Mouse (Mus musculus) limb, embryonic 15.5 days (tissue): Measurements from ENCODE around the gene Gzmm. TPM values are rescaled to one million over a fixed set of nuclear protein-coding genes. Genes with fewer than 3 reads are reported as not detected.

Experiments
- ATAC-seq: fragments of 200-750 bp; cut with Nextera tagmentation; 2 replicates; pipeline ENCODE4 v1.8.0; 2017; ENCODE audit warnings: low read depth, moderate TSS enrichment; ENCODE audit not compliant: insufficient number of reproducible peaks, low FRiP score, low TSS enrichment
- H3K27ac ChIP-seq: fragments of 300-500 bp; sonication (generic); 2 replicates; pipeline ENCODE4 v1.5.1; 2015; ENCODE audit warnings: moderate library complexity, mild to moderate bottlenecking, inconsistent platforms
- H3K27me3 ChIP-seq: fragments of 300-500 bp; sonication (generic); 2 replicates; pipeline ENCODE4 v1.6.1; 2015; ENCODE audit warnings: inconsistent platforms
- H3K36me3 ChIP-seq: fragments of 300-500 bp; sonication (generic); 2 replicates; pipeline ENCODE4 v1.6.1; 2015; ENCODE audit warnings: inconsistent platforms
- H3K4me1 ChIP-seq: fragments of 300-500 bp; sonication (generic); 2 replicates; pipeline ENCODE4 v1.6.1; 2015; ENCODE audit warnings: inconsistent platforms
- H3K4me2 ChIP-seq: fragments of 300-500 bp; sonication (generic); 2 replicates; pipeline ENCODE4 v1.6.1; 2015; ENCODE audit warnings: mild to moderate bottlenecking, inconsistent platforms
- H3K4me3 ChIP-seq: fragments of 300-500 bp; sonication (generic); 2 replicates; pipeline ENCODE4 v1.5.1; 2015; ENCODE audit warnings: mild to moderate bottlenecking, inconsistent platforms
- H3K9ac ChIP-seq: fragments of 300-500 bp; sonication (generic); 2 replicates; pipeline ENCODE4 v1.6.1; 2015; ENCODE audit warnings: inconsistent platforms
- H3K9me3 ChIP-seq: fragments of 300-500 bp; sonication (generic); 2 replicates; pipeline ENCODE4 v1.6.1; 2016; ENCODE audit warnings: inconsistent platforms
- WGBS: fragments of 180-500 bp; shearing (Covaris S2); methylation state at CpG from one replicate; pipeline ENCODE4 v1.1.7; 2015; 5-methylcytosine and 5-hydroxymethylcytosine counted together
- polyA plus RNA-seq: library from polyadenylated mRNA; unstranded; fragments of >200 nt; fragmentation: Nextera tagmentation; extraction: Ambion mirVana; gene quantifications from 2 replicates; pipeline ENCODE4 v1.2.1, GENCODE M21; 2015

Gzmm gene
- polyA plus RNA-seq, 1 experiment from 2014 or later = 0.86 TPM

DNA sequence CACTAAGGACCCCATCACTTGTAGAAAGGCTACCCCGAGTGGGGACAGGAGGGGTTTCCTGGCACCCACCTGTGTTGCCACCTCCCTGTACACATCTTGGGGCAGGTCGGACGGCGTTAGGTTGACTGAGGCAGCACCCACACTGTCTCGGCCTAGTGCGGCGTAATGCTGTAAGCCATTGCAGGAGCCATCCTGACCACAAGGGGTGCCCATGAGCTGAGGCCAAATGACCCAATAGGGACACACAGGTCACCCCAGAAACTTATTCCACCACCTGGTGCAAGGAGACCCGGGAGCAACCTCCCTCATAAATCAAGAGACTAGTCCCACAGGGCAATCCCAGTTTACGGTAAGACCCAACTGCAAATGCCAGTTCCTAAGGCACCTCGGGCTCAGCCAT, 49.4 kb downstream of the Gzmm start:
- Histone ChIP-seq H3K27me3 (peaks cover 20% of the 10 kb centered on the region), H3K9me3 (peaks cover 30% of the 10 kb centered on the region), H3K4me3 (no peak overlapping the region), H3K9ac (no peak overlapping the region), H3K36me3 (peaks cover 97% of the 10 kb centered on the region), H3K27ac (no peak overlapping the region), H3K4me2 (no peak overlapping the region), H3K4me1 (0 out of 2 replicates have a peak, but pooled peaks cover 5% of the 10 kb centered on the region)
- ATAC-seq = no peak
- WGBS = 87% methylated on average over 10 of the region's 10 CpGs

DNA sequence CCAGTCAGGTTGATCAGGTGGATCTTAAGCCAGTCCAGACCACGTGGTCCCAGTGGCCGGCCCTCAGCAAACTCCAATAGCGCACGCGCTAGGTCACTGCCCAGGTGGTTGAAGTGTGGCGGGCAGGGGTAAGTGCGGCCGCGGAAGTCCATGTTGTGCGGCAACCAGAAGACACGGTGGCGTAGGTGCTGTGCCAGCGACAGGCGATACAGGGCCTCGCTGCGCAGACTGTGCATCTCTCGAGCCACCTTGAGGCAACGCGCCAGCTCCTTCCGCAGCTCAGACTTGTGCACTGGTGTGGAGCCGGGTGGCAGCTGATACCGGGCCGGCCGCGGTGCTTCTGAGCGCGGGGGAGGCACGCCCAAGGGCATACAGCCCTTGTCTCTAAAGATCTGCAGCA, 50.4 kb downstream of the Gzmm start:
- WGBS = 97% methylated on average over 28 of the region's 28 CpGs
- no peak for ATAC-seq
- peaks cover 30% of the 10 kb centered on the region for H3K9me3 ChIP-seq
- no peak overlapping the region for H3K4me2 ChIP-seq
- no peak overlapping the region for H3K27ac ChIP-seq
- 0 out of 2 replicates have a peak, but pooled peaks cover 5% of the 10 kb centered on the region for H3K4me1 ChIP-seq
- peaks cover 20% of the 10 kb centered on the region for H3K27me3 ChIP-seq
- H3K9ac ChIP-seq = no peak overlapping the region
- no peak overlapping the region for H3K4me3 ChIP-seq
- peaks cover 99% of the 10 kb centered on the region for H3K36me3 ChIP-seq

DNA sequence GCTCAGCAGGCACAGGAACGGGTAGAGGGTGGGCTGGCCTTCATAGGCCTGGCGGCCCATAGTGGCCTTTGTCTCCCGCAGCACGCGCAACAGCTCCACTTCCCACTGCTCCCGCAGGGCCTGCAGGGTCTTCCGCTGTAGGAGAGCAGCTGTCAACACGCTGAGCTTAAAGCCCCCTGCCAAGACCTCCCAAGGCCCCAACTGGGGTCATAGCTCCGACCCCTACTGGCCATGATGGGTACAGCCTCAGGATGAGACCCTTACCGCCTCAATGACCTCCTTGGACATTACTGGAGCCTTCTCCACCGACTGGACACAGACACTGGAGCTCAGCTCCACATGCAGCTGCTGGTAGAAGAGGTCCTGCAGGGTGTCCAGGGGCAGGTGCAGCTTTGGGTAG, 52.0 kb downstream of the Gzmm start:
- H3K9me3 ChIP-seq = peaks cover 30% of the 10 kb centered on the region
- no peak for ATAC-seq
- H3K4me2 ChIP-seq = no peak overlapping the region
- 82% methylated on average over 11 of the region's 11 CpGs for WGBS
- no peak overlapping the region for H3K4me3 ChIP-seq
- H3K4me1 ChIP-seq = peaks cover 6% of the 10 kb centered on the region
- H3K36me3 ChIP-seq = peaks cover 87% of the 10 kb centered on the region
- H3K27ac ChIP-seq = no peak overlapping the region
- H3K27me3 ChIP-seq = peaks cover 9% of the 10 kb centered on the region; the same call in 1 of the 2 replicates
- H3K9ac ChIP-seq = no peak overlapping the region

DNA sequence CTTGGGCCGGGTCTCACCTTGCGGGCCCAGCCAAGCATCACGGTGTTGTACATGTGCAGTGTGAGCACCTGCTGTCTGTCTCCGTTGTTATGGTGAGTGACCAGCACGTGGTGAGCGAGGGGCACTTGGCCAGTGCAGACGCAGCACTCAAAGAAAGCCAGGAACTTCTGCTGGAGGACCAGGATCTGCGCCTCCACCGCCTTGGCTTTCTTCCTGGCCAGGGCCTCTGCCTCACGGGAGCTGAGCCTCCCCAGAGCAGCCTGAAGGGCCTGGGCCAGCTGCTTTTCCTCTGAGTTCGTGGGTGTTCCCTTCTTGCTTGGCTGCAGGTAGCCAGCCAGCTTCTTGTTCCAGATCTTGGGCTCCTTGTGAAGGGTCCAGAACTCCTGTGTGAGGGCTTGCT, 54.3 kb downstream of the Gzmm start:
- ATAC-seq = no peak

DNA sequence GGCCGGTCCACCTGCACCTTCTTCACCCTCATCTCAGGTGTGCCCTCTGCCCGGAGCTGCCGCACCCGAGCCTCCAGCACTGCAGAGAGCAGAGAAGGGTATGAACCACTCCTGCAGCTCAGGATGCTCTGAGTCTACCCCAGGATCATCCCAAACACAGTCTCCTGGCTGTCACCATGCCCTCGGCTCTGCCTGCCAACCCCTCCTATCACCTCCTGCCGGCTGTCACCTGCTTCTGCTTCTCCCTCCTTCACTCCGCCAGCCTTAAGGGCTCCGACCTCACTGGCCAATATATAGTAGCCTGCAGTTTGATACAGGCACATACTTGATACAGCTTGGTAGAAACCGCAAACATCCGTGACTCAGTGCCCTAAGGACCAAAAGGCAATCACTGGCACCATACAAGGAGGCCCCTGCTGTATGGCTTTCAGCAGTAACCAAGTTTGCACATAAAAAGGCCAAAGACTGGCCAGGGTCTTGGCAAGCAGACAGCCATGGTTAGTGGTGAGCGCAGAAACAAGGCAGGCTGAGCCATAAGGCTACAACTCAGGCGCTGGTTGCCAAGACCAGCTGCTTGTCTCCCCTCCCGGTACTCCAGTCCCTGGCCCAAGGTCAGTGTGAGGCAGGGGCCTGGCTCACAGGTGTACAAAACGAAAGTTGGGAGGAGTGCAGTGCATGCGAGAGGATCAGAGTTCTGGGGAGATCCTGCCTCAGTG, 55.0 kb downstream of the Gzmm start:
- H3K27me3 ChIP-seq = no peaks in the 10 kb centered on the region
- whole genome bisulfite sequencing = 91% methylated on average over 15 of the region's 15 CpGs
- no peak overlapping the region for H3K27ac ChIP-seq
- no peak for ATAC-seq
- peaks cover 10% of the 10 kb centered on the region for H3K4me1 ChIP-seq
- no peak overlapping the region for H3K9ac ChIP-seq
- H3K4me2 ChIP-seq = no peak overlapping the region
- H3K4me3 ChIP-seq = no peak overlapping the region
- peaks cover 58% of the 10 kb centered on the region for H3K36me3 ChIP-seq
- peaks cover 15% of the 10 kb centered on the region for H3K9me3 ChIP-seq

More for the DNA sequence above, 54.3 kb downstream of the Gzmm start:
- Histone ChIP-seq H3K9me3 (peaks cover 22% of the 10 kb centered on the region), H3K27me3 (no peaks in the 10 kb centered on the region), H3K4me3 (no peak overlapping the region), H3K36me3 (peaks cover 64% of the 10 kb centered on the region), H3K4me1 (peaks cover 10% of the 10 kb centered on the region), H3K4me2 (no peak overlapping the region), H3K9ac (no peak overlapping the region), H3K27ac (no peak overlapping the region)
- 91% methylated on average over 11 of the region's 11 CpGs for whole genome bisulfite sequencing

Other genes with a start within 250 kb of the Gzmm start
- not detected in 2 replicates for gene Vmn2r83, start 220.3 kb upstream of the Gzmm start, polyA plus RNA-seq
- gene Plpp2, start 155.2 kb upstream of the Gzmm start, polyA plus RNA-seq = 25.5 and 28.3 TPM in 2 replicates
- gene Mier2, start 133.8 kb upstream of the Gzmm start, polyA plus RNA-seq = 65.5 and 66.4 TPM in 2 replicates
- not detected in 2 replicates for gene Theg, start 101.7 kb upstream of the Gzmm start, polyA plus RNA-seq
- not detected in 2 replicates for gene C2cd4c, start 75.0 kb upstream of the Gzmm start, polyA plus RNA-seq
- gene Shc2, start 51.1 kb upstream of the Gzmm start, polyA plus RNA-seq = 7.8 and 10.1 TPM in 2 replicates
- 0.12 TPM in 1 of 2 replicates, not detected in the other for gene Odf3l2, start 43.3 kb upstream of the Gzmm start, polyA plus RNA-seq
- gene Madcam1, start 24.5 kb upstream of the Gzmm start, polyA plus RNA-seq = 5.4 and 5.8 TPM in 2 replicates
- 54.6 and 58.9 TPM in 2 replicates for gene Tpgs1, start 19.7 kb upstream of the Gzmm start, polyA plus RNA-seq
- 100 and 110 TPM in 2 replicates for gene Cdc34, start 6.8 kb upstream of the Gzmm start, polyA plus RNA-seq
- gene Bsg, start 15.5 kb downstream of the Gzmm start, polyA plus RNA-seq = 910 and 960 TPM in 2 replicates
- gene Hcn2, start 27.6 kb downstream of the Gzmm start, polyA plus RNA-seq = 0.08 TPM in 1 of 2 replicates, not detected in the other
- gene Polrmt, start 57.6 kb downstream of the Gzmm start, polyA plus RNA-seq = 35.8 and 41.5 TPM in 2 replicates
- 0.95 and 2.2 TPM in 2 replicates for gene Fgf22, start 66.1 kb downstream of the Gzmm start, polyA plus RNA-seq
- gene Rnf126, start 77.9 kb downstream of the Gzmm start, polyA plus RNA-seq = 93.2 and 104 TPM in 2 replicates
- gene Fstl3, start 88.3 kb downstream of the Gzmm start, polyA plus RNA-seq = 21.2 and 22.2 TPM in 2 replicates
- 0.10 and 0.12 TPM in 2 replicates for gene Prss57, start 101.9 kb downstream of the Gzmm start, polyA plus RNA-seq
- gene Palm, start 104.6 kb downstream of the Gzmm start, polyA plus RNA-seq = 79.9 and 84.8 TPM in 2 replicates
- gene Misp, start 132.0 kb downstream of the Gzmm start, polyA plus RNA-seq = 0.56 and 1.6 TPM in 2 replicates
- gene Ptbp1, start 165.4 kb downstream of the Gzmm start, polyA plus RNA-seq = 301 and 303 TPM in 2 replicates
- gene Prtn3, start 185.5 kb downstream of the Gzmm start, polyA plus RNA-seq = 3.7 and 5.1 TPM in 2 replicates
- gene Plppr3, start 185.6 kb downstream of the Gzmm start, polyA plus RNA-seq = 53.0 and 60.1 TPM in 2 replicates
- 0.36 and 0.40 TPM in 2 replicates for gene Elane, start 197.2 kb downstream of the Gzmm start, polyA plus RNA-seq
- gene Cfd, start 201.8 kb downstream of the Gzmm start, polyA plus RNA-seq = 0.27 TPM in 1 of 2 replicates, not detected in the other
- 35.4 and 37.7 TPM in 2 replicates for gene Med16, start 219.9 kb downstream of the Gzmm start, polyA plus RNA-seq
- gene Gm26602, start 221.8 kb downstream of the Gzmm start, polyA plus RNA-seq = not detected in 2 replicates
- 1.0 and 1.2 TPM in 2 replicates for gene Kiss1r, start 228.0 kb downstream of the Gzmm start, polyA plus RNA-seq
- gene R3hdm4, start 232.2 kb downstream of the Gzmm start, polyA plus RNA-seq = 159 and 161 TPM in 2 replicates
- gene Arid3a, start 238.0 kb downstream of the Gzmm start, polyA plus RNA-seq = 5.7 and 7.4 TPM in 2 replicates